Mouse (Mus musculus) heart, postnatal 4 days (tissue): Measurements from ENCODE around the gene Arid3a. TPM values are rescaled to one million over a fixed set of nuclear protein-coding genes. Genes with fewer than 3 reads are reported as not detected.
"Not testable (repeated sequence)": the region's sequence is repeated elsewhere in the genome, so short reads cannot be mapped to it uniquely, and the experiment has no call there.

Experiments used
- DNase-seq: peaks from one replicate; pipeline ENCODE4 v3.0.0; 2021
- total RNA-seq, 2 experiments: library from RNA; stranded (reverse); gene quantifications; 2 replicates each; pipeline ENCODE4 v1.2.3; 2021

Arid3a gene
- total RNA-seq, 2 experiments from 2014 or later = 4.2 to 4.3 TPM

DNA sequence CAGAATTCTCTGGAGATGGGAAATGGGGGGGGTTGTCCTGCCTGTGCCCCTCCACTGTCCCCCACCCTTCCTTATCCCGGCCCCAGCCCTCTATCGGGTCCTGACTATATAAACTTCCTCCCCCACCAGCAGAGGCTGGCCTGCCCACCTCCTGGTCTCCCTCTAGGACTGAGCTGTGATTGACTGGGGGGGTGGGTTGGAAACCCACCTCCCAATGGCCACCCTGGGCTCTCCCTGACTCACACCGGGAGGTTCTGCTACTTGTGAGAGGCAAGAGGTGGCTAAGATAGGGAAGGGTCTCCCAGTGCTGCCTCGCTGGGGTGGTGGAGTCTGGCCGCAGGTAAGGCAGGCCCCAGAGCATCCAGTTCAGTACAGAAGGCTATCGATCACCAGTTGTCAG lies 20.7 kb downstream of the Arid3a start:
- DNase-seq = no peak

DNA sequence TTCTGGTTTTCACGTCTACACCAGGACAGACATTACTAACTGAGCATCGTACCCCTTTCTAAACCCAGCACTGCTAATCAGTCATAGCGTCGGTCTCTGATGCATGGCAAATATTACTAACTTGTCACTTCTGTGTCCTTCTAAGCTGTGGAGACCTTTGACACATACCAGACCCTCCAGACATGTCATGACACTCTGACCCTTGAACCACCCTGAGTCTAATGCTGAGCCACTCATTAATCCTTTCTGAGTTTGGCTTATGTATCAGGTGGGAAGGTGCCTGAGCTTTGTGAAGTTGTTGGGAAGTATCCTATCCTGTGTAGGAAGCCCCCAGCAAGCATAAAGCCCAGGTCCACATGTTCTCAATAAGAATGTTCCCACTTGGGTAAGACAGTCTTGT lies 23.0 kb downstream of the Arid3a start:
- DNase-seq = no peak

DNA sequence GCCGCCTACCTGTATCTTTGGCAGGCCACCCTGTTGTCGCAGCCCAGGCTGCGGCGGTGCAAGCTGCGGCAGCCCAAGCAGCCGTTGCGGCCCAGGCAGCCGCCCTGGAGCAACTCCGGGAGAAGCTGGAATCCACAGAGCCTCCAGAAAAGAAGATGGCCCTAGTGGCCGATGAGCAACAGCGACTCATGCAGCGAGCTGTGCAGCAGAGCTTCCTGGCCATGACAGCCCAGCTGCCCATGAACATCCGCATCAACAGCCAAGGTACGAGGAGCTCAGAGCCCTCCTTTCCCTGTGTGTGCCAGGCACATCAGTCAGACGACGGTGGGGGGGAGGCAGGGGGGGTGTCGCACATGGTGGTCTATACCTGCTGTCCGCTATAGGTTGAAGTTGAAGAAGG lies 23.8 kb downstream of the Arid3a start:
- no peak for DNase-seq

DNA sequence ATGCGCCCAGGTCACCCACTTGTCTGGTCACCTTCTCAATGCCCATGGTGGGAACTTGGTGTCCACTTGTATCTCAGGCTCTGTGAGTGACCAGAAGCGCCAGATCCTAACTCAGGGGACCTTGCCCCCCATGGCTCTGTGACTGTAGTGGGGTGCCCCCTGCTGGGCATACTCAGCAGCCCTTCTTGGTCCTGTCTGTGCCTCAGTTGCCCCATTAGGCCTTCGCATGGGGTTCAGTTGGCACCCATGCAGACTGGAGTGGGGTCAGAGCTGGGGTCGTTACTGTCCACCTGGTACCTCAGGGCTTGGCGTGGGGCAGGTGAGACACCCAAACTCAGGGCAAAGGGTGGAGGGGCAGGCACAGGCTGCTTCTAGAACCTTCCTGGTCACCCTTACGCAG lies 27.1 kb downstream of the Arid3a start:
- peak; percentile 47 for DNase-seq

DNA sequence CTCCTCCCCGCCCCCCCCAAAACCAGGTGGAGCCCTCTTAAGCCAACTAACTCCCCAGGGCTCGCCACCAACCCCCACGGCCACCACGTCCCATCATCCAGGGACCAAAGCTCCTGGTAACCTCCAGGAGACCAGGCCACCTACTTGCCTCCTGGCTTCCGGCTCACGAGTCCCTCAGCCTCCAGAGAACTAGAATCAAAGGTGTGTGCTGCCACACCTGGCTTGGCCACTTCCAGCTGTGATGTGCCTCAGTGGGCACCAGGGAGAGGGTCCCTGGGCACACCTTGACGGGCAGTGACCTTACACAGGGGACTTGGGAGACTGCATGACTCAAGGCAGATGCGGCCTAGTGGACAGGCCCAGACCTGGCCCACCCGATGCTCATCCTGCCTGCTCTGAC lies 28.8 kb downstream of the Arid3a start:
- no peak for DNase-seq

DNA sequence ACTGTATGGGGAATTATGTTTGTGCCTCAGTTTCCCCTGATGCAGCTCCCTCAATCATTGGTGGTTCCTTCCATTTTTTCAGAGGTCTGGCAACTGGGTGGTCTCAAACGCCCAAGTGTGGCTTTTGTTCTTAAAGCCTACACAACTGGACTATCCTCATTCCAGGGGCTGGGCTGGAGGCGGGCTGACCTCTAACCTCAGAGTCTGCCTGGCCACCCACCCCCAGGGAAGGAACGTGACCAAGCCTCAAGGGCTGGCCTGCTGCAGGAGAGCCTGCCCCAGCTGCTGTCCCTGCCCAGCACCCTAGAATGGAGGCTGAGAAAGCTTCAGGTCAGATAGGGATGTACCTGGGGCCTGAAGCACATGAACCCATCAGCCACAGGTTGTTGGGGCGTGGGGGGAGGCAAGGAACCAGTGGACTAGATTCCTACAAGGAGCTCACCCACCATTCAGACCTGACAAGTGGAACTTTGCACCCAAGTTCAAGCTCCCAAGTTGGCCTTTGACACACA lies 29.9 kb downstream of the Arid3a start:
- no peak for DNase-seq

DNA sequence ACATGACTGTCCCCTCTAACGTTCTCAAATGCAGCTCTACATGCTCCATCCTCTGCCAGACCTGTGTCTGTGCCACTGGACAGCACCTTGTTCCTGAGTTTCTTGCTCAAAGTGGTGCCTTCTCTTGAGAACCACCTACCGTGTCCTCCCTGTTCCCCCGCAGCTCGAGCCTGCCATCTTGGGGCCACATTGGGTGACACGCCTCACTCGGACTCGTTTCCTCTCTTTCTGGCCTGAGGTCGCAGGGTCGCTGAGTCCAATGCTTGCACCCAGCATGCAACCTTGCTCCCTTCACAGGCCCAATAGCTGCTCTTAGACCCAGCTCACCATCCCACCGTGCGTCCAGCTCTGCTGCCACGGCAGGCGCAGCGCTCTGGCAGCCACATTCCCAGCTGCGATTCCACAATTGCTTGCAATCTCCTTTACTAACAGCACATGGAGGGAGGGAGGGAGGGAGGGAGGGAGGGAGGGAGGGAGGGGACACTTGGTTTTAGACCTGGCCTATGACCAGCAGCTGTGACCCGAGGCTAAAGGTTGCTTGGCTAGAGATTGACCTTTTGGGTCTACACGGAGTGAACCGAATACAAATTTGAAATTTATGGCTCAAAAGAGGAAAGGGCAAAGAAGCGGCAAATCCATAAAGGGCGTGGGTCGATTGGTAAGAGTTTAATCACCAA lies 31.4 kb downstream of the Arid3a start:
- DNase-seq = peak; percentile 89

DNA sequence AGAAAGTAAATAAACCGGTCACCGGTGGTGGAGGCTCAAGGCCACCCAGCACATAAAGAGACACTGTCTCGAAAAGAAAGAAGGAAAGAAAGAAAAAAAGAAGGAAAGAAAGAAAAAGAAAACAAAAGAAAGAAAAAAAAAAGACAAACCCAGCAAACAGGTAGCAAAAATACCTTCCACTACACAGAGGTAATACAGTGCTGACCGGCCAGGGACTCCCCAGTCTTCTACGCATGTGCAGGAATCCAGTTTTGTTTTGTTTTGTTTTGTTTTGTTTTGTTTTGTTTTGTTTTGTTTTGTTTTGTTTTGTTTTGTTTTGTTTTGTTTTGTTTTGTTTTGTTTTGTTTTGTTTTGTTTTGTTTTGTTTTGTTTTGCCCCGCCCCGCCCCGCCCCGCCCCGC lies 32.6 kb downstream of the Arid3a start:
- DNase-seq = not testable (repeated sequence)

DNA sequence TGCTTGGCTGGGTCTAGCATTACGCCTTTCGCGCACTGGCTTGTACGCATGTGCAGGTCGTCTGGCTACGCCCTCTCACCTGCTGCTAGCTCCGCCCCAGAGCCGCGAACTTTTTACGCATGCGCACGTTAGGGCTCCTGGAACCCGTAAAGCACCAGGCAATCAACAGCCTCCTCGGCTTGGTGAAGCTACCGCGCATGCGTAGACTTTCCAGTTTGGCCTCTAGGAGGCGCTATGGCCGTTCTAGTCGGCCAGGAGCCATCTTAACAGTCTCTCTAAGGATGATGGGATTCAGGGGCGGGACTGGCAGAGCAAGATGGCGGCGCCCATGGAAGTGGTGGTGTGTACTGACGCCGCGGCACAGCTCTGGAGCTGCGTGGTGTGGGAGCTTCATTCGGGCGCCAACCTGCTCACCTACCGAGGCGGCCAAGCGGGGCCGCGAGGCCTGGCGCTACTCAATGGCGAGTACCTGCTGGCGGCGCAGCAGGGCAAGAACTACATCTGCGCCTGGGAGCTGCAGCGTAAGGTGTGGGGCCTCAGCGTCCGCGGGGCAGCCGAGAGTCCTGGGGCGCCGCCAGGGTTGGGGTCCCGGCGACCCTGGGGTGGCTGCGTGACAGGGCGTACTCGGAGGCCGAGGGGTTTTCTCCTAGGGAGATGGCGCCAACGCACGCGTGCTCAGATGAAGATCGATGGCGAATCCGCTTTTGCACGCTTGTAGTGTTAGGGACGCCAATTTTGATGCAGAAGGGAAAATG lies 33.2 kb downstream of the Arid3a start, which contains the start of gene Wdr18:
TSS of gene Wdr18 (plus strand) at position 306 of the 755 bp plus-strand sequence.
- peak; percentile 100 for DNase-seq

DNA sequence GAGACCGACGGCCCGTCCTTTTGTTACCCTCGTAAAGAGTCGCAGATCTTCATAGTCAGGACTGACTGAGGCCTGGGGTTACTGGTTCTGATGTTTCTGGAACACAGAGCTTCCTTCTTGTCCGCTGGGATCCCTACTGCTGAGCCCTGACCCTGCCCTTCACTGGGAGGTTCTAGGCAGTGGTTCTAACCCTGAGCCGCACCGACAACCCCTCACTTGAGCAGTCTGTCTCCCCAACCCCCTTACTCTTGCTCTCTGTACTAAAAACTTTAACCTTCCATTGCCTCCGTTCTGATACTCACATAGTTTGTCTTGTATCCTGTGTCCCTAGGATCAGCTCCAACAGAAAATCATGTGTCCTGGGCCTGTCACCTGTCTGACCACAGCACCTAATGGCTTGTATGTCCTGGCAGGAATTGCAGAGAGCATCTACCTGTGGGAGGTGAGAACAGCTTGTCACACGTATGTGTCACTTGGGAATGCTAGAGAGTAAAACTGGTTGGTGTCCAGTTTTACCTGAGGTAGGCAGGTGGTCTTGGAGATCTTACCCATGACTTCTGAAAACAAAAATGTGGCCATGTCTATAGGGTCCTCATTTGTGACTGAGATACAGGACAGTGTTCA lies 33.9 kb downstream of the Arid3a start:
- no peak for DNase-seq

DNA sequence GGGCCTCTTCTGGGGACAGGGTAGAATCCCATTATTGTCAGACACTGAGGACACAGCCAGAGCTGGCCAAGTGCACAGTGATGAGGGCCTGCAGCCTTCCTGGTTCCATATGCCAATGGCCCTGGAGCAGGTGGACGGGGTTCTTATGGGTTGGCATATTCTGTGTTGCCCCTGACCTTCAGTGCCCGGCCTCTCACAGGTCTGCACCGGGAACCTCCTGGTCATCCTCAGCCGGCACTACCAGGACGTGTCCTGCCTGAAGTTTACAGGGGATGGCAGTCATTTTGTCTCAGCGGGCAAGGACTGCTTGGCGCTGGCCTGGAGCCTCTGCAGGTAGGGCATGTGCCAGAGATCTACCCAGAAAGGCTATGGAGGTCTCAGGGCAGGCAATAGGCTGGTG lies 37.9 kb downstream of the Arid3a start:
- DNase-seq = no peak

DNA sequence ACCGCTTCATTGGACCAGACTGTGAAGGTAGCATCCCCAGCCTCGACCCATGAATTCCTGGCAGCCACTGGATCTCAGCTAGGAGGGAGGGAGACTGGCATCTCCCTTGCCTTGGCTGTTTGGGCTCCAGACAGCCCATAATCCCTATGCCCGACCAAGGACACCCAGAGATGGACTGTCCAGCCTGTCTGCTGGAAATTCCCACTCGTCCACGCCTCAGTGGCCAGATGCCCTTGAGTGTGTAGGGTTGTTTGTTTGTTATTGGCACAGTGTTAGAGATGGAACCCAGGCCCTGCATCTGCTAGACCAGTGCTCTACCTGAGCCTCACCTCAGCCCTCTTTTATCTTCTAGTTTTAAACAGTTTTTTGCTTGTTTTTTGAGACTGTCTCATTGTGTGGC lies 38.5 kb downstream of the Arid3a start:
- no peak for DNase-seq

DNA sequence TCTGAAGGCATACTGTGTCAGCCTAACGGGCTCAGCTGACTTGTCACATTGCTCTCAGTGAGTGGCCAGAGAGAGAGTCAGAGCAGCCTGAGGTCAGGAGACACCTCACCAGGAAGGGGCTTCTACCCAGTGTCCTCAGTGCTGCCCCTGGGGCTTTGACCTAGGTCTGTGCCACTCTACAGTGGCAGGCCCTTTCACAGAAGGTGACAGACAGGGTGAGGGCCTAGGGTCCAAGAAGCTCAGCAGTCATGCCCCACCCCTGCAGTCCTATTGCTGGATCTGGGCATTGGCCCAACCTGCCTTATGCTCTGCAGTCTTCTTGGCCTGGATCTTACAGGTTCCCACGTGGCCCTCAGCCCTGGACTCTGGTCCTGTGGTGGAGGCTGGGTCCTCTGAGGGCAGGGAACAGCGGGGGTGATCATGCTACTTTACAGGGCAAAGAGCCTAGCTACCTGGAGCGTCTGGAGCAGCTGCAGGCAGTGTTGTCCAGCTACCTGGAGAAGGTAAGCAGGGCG lies 40.1 kb downstream of the Arid3a start:
- no peak for DNase-seq

DNA sequence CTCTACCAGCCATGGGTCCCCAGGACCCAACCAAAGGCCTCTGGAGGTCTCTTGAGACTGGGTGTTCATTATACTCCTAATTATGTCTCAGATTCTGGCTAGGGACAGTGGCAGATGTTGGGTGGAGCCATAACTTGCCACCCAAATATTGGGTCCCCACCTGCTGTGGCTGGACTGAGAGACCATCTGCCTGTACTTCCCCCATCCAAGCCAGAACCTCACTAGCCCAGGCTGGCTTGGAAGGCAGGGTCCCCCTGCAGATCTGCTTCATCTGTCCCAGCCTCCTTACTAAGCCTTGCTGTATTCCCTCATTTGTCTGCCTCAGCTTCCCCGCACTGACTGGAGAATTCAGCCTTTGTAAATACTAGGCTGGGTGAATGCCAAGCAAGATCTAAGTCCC lies 41.3 kb downstream of the Arid3a start:
- no peak for DNase-seq

DNA sequence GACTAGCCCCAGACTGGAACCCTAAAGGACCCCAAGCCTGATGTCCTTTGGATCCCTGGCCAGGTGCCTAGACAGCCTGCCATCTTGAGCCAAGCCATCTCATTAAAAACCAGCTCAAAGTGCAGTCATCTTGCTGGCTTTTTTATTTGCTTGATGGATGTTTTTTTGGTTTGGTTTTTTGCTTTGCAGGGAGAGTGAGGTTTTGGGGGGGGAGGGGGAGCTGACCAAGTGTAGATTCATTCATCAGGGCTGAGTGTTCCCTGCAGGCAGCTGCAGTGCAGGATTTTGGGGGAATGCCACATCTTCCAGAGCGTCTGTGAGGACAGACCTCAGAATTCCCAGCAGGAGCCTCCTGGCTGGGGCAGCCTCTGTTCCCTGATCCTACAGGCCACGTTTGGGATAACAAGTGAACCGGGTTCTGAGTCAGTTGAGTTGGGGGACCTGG lies 42.3 kb downstream of the Arid3a start:
- DNase-seq = no peak

DNA sequence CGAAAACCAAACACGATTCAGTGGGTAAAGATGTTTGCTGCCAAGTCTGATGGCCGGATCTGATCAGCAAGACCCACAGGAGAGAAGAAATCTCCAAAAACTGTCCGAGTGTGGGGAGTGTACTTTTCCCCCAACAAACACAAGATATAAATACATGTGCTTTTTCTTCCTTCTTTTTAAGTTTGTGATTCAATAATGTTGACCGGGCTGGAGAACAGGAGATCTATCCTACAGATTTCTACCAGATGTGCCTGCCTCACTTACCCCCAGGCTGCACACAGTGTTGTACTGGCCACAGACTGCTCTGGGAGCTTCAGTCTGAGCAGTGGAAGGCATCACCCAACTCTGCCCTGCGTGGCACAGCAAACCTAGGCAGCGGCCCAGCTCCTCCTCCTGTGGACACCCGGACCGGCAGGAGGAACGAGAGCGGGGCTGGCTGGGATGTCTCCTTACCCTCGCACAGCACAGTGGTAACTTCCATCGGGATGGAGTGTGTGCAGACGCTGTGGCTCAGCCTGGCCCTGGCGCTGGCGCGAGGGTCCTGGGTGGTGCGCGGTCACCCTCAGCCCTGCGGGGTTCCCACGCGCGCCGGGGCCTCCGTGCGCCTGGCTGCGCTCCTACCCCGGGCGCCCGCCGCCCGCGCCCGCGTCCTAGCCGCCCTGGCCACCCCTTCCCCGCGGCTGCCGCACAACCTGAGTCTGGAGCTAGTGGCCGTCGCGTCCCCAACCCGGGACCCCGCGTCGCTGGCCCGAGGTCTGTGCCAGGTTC lies 43.8 kb downstream of the Arid3a start, which contains the start of gene Grin3b:
TSS of gene Grin3b (plus strand) at position 301 of the 768 bp plus-strand sequence.
- DNase-seq = no peak

DNA sequence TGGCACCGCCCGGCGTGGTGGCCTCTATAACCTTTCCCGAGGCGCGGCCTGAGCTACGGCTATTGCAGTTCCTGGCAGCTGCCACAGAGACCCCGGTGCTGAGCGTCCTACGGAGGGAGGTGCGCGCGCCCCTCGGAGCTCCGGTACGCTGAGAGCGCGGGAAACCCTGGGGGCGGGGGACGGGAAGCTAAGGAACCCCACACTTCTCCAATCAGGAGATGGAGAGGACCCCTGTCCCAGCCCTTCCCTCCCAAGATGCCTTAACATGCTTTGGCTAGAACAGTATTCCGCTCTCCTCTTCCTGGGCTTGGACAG lies 44.3 kb downstream of the Arid3a start:
- DNase-seq = no peak

DNA sequence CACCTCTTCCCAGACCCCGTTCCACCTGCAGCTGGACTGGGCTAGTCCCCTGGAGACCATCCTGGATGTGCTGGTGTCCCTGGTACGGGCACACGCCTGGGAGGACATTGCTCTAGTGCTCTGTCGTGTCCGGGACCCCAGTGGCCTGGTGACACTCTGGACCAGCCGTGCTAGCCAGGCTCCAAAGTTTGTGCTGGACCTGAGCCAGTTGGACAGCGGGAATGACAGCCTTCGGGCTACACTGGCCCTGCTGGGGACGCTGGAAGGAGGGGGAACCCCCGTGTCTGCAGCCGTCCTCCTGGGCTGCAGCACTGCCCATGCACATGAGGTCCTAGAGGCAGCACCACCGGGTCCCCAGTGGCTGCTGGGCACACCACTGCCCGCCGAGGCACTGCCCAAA lies 46.0 kb downstream of the Arid3a start:
- peak; percentile 65 for DNase-seq

DNA sequence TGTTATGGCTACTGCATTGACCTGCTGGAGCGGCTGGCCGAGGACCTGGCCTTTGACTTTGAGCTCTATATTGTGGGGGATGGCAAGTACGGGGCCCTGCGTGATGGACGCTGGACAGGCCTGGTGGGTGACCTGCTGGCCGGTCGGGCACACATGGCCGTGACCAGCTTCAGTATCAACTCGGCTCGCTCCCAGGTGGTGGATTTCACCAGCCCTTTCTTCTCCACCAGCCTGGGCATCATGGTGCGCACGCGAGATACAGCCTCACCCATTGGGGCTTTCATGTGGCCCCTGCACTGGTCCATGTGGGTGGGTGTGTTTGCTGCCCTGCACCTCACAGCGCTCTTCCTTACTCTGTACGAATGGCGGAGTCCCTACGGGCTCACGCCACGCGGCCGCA lies 47.2 kb downstream of the Arid3a start:
- DNase-seq = no peak

DNA sequence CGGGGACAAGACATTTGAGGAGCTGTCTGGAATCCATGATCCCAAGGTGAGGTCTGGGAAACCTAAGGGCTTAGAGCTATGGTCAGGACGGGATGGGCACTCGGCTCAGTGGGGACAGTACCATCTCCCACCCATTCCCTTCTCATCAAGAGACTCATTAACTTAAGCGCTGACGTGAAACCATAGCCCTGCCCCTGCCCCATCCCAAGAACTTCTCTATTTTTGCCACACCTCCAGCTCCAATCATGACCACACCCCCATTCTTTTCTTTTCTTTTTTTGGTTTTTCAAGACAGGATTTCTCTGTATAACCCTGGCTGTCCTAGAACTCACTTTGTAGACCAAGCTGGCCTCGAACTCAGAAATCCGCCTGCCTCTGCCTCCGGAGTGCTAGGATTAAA lies 47.8 kb downstream of the Arid3a start:
- no peak for DNase-seq

DNA sequence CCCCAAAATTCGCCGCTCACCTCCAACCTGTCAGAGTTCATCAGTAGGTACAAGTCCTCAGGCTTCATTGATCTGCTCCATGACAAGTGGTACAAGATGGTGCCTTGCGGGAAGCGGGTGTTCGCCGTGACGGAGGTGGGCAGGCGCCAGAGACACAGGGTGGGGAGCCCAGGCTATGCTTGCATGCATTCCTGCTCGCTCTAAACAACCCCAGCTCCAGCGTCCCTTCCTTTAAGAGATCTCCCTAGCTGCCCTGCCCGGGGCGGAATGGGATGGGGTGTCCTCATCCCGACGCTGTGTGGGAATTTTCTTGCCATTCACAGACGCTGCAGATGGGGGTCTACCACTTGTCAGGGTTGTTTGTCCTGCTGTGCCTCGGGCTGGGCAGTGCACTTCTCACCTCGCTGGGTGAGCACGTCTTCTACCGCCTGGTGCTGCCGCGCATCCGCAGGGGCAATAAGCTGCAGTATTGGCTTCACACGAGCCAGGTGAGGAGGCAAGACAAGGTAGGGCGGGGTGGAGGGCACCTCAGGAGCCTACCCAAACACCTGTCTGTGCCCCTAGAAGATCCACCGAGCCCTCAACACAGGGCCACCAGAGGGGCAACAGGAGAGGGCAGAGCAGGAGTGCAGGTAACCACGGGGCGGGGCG lies 49.4 kb downstream of the Arid3a start:
- DNase-seq = no peak

DNA sequence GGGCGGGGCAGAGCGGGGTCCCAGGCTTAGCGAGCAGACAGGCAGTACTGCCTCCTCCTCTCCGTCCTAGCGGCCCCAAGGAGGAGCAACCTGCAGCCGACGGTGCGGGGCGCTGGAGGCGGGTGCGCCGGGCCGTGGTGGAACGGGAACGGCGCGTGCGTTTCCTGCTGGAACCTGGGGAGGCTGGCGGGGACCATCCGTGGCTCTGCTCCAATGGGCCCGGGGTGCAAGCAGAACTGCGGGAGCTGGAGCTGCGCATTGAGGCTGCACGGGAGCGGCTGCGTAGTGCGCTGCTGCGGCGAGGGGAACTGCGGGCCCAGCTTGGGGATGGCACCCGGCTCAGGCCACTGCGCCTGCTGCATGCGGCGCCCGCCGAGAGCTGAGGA lies 49.9 kb downstream of the Arid3a start:
- no peak for DNase-seq
